Comparison of ENCODE assay signal across 8 mouse cellular contexts in the genomic region with DNA sequence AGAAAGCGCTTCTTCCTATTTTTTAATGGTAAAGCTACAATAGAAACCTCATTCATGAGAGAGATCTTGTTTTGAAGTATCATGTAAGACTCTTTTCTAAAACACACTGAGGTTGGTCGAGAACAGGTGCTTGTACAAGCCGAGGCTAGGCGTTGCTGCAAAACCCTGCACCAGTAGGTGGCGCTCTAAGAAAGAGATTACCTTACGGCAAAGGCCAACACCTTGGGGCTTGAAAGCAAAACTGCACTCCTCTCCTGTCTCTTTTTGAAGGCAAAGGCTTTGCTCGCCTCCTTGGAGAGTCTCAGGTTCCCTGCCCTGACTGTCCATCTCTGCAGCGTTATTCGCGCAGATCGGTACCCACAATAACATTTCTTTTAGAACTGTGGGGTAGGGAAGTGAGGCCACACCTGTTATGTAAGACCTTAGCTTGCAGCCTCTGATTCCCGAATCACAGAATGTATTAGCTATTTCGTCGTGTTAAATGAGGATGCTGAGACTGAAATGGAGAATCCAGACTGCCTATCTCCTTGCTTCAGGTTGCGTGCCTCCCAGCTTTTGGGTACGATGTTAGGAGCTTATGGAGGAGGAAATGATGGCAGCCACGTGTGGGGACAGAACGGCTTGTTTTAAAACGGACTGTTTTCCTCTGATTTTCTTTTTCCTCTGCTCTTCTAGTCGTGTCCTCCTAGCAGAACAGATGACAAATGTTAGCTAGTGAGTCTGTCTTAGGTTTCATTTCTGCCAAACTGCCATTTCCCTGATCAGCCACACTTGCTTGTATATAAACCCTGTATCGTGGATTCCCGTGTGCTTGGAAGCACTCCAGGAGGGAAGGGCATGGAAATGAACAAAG. TPM values are rescaled to one million over a fixed set of nuclear protein-coding genes. Genes with fewer than 3 reads are reported as not detected.
A peak's percentile ranks its signal among the peaks of the same experiment; 100 is the strongest.
DNase-seq lines count a peak whose midpoint lies in the region; ATAC-seq lines count a peak whose summit lies in the region.

No protein-coding gene starts in this region.

- H3K27ac ChIP-seq in midbrain, embryonic 11.5 days (ENCODE audit: low read depth, low read length): no peak overlapping the region

- H3K4me1 ChIP-seq in midbrain, embryonic 11.5 days (ENCODE audit: control insufficient read depth, insufficient read depth, low read length): no peaks in the 10 kb centered on the region

- no peak overlapping the region for H3K4me2 ChIP-seq in midbrain, embryonic 11.5 days

- DNase-seq in adipocyte (ENCODE audit: low spot score): peak; percentile 53
- peak; percentile 92 to 95 for DNase-seq in cerebellum, postnatal 4 days (ENCODE audit: low spot score in 2 of 2)
- DNase-seq in gastrocnemius, postnatal 10 days: peak; percentile 90
- DNase-seq in left cerebral cortex, postnatal 14 days (ENCODE audit: low spot score in 2 of 2): peak; percentile 90 to 96
- DNase-seq in midbrain, embryonic 11.5 days (ENCODE audit: low spot score, missing footprints): peak; percentile 99
- DNase-seq in skeletal muscle tissue, adult 2 months (ENCODE audit: low read depth, low spot score): peak; percentile 66

- H3K36me3 ChIP-seq in midbrain, embryonic 11.5 days (ENCODE audit: control insufficient read depth, insufficient read depth, low read length): no peaks in the 10 kb centered on the region

- H3K9ac ChIP-seq in midbrain, embryonic 11.5 days (ENCODE audit: low read length): no peak overlapping the region

- H3K4me3 ChIP-seq in midbrain, embryonic 11.5 days (ENCODE audit: low read depth, low read length): no peak overlapping the region

- intact Hi-C loops in left cerebral cortex, postnatal 14 days (cut with DNase I): loop anchor here (1.0 to 10.0 kb wide), 4 partner anchors 166 to 654 kb away; partner anchors contain the start of gene Btbd11

- peak; percentile 84 for ATAC-seq in inflammation-experienced regulatory T-cells, adult 6 months
- peak; percentile 44; the same call in 1 of the 2 replicates for ATAC-seq in midbrain, embryonic 11.5 days (ENCODE audit: low FRiP score)
- no peak for ATAC-seq in erythroid progenitor cell, adult 5-6 weeks (replicated peaks; ENCODE audit: low FRiP score, poor library complexity, severe bottlenecking)

- H3K9me3 ChIP-seq in midbrain, embryonic 11.5 days (ENCODE audit: control insufficient read depth, low read length): no peaks in the 10 kb centered on the region

- 35% methylated on average over 22 of the region's 22 CpGs for WGBS in midbrain, embryonic 11.5 days

- no peaks in the 10 kb centered on the region for H3K27me3 ChIP-seq in midbrain, embryonic 11.5 days (ENCODE audit: control insufficient read depth, insufficient read depth, low read length)

RNA-seq across cellular contexts. Expression of gene Cry1, which starts 36.3 kb away (rescaled TPM):
- total RNA-seq in gastrocnemius, postnatal 10 days (2021): 10 to 100 TPM; 10.8 to 14.1 TPM
- polyA plus RNA-seq in inflammation-experienced regulatory T-cells, adult 6 months (2017; shearing (Covaris generic)): 1 to 10 TPM; 4.1 to 7.8 (median 5.3) TPM
- 10 to 100 TPM; 15.0 to 18.6 TPM for total RNA-seq in left cerebral cortex, postnatal 14 days (2021)
- 33.1 and 38.5 TPM in 2 replicates for polyA plus RNA-seq in midbrain, embryonic 11.5 days (2014; fragmentation: Nextera tagmentation; extraction: Ambion mirVana)
- total RNA-seq in erythroid progenitor cell, adult 5-6 weeks (2015; ENCODE audit: low replicate concordance): 2.9 and 7.1 TPM in 2 replicates
- total RNA-seq in erythroid progenitor cell, adult 5-6 weeks (2017; ENCODE audit: low replicate concordance): 6.9 and 7.6 TPM in 2 replicates
